Mouse (Mus musculus) small intestine, adult 2 months (tissue): ENCODE measurements around the gene Rmnd5b.

ENCODE experiments used
- CTCF ChIP-seq: fragments of 200-500 bp; IDR thresholded peaks from 2 replicates; pipeline ENCODE4 v1.5.1; 2012; ENCODE audit warnings: low read depth, mild to moderate bottlenecking, control low read depth, inconsistent platforms, low read length, moderate library complexity, mixed read lengths; ENCODE audit not compliant: insufficient replicate concordance, insufficient read length; ENCODE audit errors: extremely low read depth
- POLR2A ChIP-seq: fragments of 200-500 bp; IDR thresholded peaks from 2 replicates; pipeline ENCODE4 v1.6.1; 2012; ENCODE audit warnings: low read depth, mild to moderate bottlenecking, control low read depth, inconsistent platforms, low read length, moderate library complexity

DNA sequence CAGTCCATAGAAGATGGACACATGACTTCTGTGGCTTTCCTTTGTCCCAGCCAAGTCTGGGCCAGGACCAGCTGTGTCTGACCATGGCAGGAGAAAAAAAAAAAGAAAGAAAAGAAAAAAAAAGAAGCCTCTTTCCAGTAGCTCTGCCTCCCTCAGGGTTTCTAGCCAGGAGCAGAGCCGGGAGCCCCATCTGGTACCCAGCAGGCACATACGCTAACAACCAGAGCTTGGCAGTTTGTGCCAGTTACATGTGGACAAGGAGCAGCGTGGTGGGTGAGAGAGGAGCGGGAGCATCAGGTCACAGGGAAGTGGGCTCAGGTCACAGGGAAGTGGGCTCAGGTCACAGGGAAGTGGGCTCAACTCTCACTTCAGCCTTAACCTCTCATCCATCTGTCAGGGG is 59.2 kb downstream of the Rmnd5b start:
- TF ChIP-seq CTCF = no peak
- no peak for TF ChIP-seq POLR2A
